Mouse (Mus musculus): ENCODE data around the gene Msx3. TPM values are rescaled to one million over a fixed set of nuclear protein-coding genes. Genes with fewer than 3 reads are reported as not detected.

Gene Msx3
- total RNA-seq, 2 experiments from 2014 or later, result not detected

- no peak overlapping the region for H3K27ac ChIP-seq
- intact Hi-C loops (cut with DNase I), result no loop called here
- TF ChIP-seq CTCF (IDR thresholded peaks at IDR 0.05), result no peak
- no peak for DNase-seq
- no peak overlapping the region for H3K4me3 ChIP-seq
Measured at GRCm38 (mm10) chr7:140045546-140045945, 3.3 kb downstream of the Msx3 start.

DNA sequence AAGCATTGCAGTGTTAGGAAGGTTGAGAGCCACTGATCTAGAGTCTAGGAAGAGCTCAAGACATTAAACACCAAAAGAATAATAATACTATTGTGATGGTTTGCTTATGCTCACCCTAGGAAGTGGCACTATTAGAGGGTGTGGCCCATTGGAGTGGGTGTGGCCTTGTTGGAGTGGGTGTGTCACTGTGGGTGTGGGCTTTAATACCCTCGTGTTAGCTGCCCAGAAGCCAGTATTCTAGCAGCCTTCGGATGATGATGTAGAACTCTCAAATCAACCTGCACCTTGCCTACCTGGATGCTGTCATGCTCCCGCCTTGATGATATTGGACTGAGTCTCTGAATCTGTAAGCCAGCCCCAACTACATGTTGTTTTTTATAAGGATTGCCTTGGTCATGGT, 6.2 kb downstream of the Msx3 start:
- intact Hi-C loops (cut with DNase I), result no loop called here
- DNase-seq, result no peak
- H3K4me3 ChIP-seq, result no peak overlapping the region
- TF ChIP-seq CTCF (IDR thresholded peaks at IDR 0.05), result no peak
- no peak overlapping the region for H3K27ac ChIP-seq

DNA sequence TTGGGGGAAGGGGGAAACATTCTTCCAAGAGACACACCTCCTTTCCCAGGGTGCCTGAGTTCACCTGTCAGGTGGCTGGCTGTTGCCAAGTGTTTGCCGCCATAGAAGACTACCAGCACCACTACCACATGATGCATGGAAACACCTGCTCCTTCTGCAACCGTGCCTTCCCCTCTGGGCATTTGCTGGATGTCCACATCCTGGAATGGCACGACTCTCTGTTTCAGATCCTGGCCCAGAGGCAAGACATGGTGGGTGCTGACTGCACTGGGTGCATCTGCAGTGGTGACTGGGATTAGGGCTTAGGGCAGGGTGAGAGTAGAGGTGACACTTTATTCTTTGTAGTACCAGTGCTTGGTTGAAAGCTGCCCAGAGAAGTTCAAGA, 11.7 kb downstream of the Msx3 start:
- DNase-seq, result no peak
- H3K27ac ChIP-seq, result no peak overlapping the region
- H3K4me3 ChIP-seq, result peak overlapping the region; percentile 84
- no peak for TF ChIP-seq CTCF (IDR thresholded peaks at IDR 0.05)
- intact Hi-C loops (cut with DNase I), result loop anchor here (5.0 kb wide), 1 partner anchor 80 kb away; the partner anchor contains the start of genes Echs1 and Paox

GRCm38 (mm10) chr7:140036281-140037170, 12.4 kb downstream of the Msx3 start, which contains the start of the genes Zfp511 and Tubgcp2:
Zfp511 (plus strand) TSS chr7:140036391.
Tubgcp2 (minus strand) TSS chr7:140036669.
- intact Hi-C loops (cut with DNase I), result loop anchor here (5.0 kb wide), 1 partner anchor 81 kb away; the partner anchor contains the start of genes Echs1 and Paox
- peak; percentile 98 for DNase-seq
- no peak for TF ChIP-seq CTCF (IDR thresholded peaks at IDR 0.05)
- peak within 1 kb of the TSS; percentile 84 for H3K4me3 ChIP-seq
- peak within 1 kb of the TSS; percentile 97 for H3K27ac ChIP-seq

GRCm38 (mm10) chr7:140035456-140035855, 13.4 kb downstream of the Msx3 start:
- intact Hi-C loops (cut with DNase I), result loop anchor here (5.0 kb wide), 1 partner anchor 82 kb away; the partner anchor contains the start of genes Echs1 and Paox
- Histone ChIP-seq H3K4me3 (peak overlapping the region; percentile 84), H3K27ac (peak overlapping the region; percentile 97)
- no peak for TF ChIP-seq CTCF (IDR thresholded peaks at IDR 0.05)
- no peak for DNase-seq

GRCm38 (mm10) chr7:140033386-140033785, 15.5 kb downstream of the Msx3 start:
- no peak for TF ChIP-seq CTCF (IDR thresholded peaks at IDR 0.05)
- DNase-seq, result no peak
- intact Hi-C loops (cut with DNase I), result no loop called here
- Histone ChIP-seq H3K27ac (no peak overlapping the region), H3K4me3 (no peak overlapping the region)

GRCm38 (mm10) chr7:140032366-140032765, 16.5 kb downstream of the Msx3 start:
- no peak for DNase-seq
- Histone ChIP-seq H3K4me3 (no peak overlapping the region), H3K27ac (no peak overlapping the region)
- TF ChIP-seq CTCF (IDR thresholded peaks at IDR 0.05), result no peak
- intact Hi-C loops (cut with DNase I), result no loop called here

DNA sequence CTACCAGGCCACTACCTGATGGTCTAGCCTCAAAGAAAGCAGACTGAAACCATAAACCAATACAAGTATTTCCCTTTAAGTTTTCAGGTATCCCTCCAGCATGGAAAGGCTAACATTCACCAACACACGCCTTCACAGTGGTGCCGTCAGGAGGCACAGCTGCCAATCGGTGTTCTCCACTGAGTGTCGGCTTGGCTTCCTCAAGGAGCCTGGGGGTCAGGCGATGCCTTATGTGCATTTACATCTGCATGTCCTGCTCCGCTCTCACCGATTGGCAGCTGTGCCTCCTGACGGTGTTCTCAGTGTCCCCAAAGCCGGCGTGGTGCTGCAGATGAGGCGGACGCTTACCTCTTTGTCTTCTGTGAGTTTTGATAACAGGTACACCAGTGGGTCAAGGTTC, 17.1 kb downstream of the Msx3 start:
- no peak overlapping the region for H3K4me3 ChIP-seq
- H3K27ac ChIP-seq, result no peak overlapping the region
- intact Hi-C loops (cut with DNase I), result no loop called here
- DNase-seq, result no peak
- TF ChIP-seq CTCF (IDR thresholded peaks at IDR 0.05), result no peak

DNA sequence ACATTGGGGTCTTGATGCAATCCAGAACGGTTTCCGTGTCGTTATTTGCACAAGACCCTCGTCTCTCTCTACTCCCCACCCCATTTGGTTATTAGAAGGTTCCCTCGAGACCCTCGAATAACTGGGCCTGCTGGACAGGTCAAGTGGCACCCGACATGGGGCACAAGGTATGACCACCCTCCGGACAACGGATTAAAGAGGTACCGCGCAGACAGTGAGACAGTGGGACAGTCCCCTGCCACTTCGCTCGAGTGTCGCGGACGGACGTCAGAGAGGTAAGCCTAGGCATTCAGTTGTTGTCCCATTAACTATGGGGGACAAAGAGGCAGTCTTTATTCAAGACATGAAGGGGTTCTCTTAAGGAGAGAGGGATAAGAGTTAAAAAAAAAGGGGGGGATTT, 37.6 kb downstream of the Msx3 start:
- DNase-seq, result no peak
- Histone ChIP-seq H3K4me3 (no peak overlapping the region), H3K27ac (no peak overlapping the region)
- intact Hi-C loops (cut with DNase I), result no loop called here
- TF ChIP-seq CTCF (IDR thresholded peaks at IDR 0.05), result no peak

DNA sequence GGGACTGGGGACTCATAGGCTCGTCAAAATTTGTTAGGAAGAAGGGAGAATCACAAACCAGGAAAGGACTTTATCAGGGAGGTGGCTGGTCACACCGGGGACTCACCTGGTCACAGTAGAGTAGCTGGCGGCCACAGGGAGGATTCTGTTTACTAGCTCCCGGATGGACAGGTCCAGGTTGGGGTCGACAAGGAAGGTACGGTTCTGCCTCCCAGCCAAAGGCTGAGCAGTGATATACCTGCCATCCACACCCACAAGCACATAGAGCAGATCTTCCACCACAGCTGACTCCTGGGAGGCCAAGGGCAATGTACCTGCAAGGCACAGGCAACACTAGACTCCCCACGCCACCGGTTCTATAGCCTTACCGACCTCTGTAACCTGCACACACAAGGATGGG, 41.1 kb downstream of the Msx3 start:
- DNase-seq, result no peak
- intact Hi-C loops (cut with DNase I), result no loop called here
- Histone ChIP-seq H3K27ac (no peak overlapping the region), H3K4me3 (no peak overlapping the region)
- TF ChIP-seq CTCF (IDR thresholded peaks at IDR 0.05), result no peak

GRCm38 (mm10) chr7:140006861-140007611, 41.9 kb downstream of the Msx3 start:
- no peak for DNase-seq
- H3K27ac ChIP-seq, result no peak overlapping the region
- no peak for TF ChIP-seq CTCF (IDR thresholded peaks at IDR 0.05)
- intact Hi-C loops (cut with DNase I), result no loop called here
- no peak overlapping the region for H3K4me3 ChIP-seq

- intact Hi-C loops (cut with DNase I), result no loop called here
- TF ChIP-seq CTCF (IDR thresholded peaks at IDR 0.05), result no peak
- no peak for DNase-seq
- Histone ChIP-seq H3K27ac (no peak overlapping the region), H3K4me3 (no peak overlapping the region)
Measured at GRCm38 (mm10) chr7:140004666-140005065, 44.2 kb downstream of the Msx3 start.
